11 mouse cellular contexts compared by ENCODE assay signal in genomic region chr1:34288721-34289471, GRCm38 (mm10).
A peak's percentile ranks its signal among the peaks of the same experiment; 100 is the strongest.
DNase-seq lines count a peak whose midpoint lies in the region; ATAC-seq and TF ChIP-seq lines count a peak whose summit lies in the region.
"Had no signal": no experiment of that assay in that cellular context is flagged by ENCODE, and none has a peak within 500 bp of the region (broad histone marks: within the 10 kb centered on the region; RNA-seq: fewer than 3 reads in every experiment).

No protein-coding gene starts in this region.

- no peaks in the 10 kb centered on the region for H3K9me3 ChIP-seq in heart, embryonic 14.5 days (ENCODE audit: control insufficient read depth, low read length)
- no peaks in the 10 kb centered on the region for H3K9me3 ChIP-seq in lung, embryonic 15.5 days
- H3K9me3 ChIP-seq in stomach, embryonic 14.5 days (ENCODE audit: control insufficient read depth, low read depth, low read length), result no peaks in the 10 kb centered on the region
- no peaks in the 10 kb centered on the region for H3K9me3 ChIP-seq in forebrain, embryonic 11.5 days (ENCODE audit: control insufficient read depth, low read length)
- H3K9me3 ChIP-seq: liver, embryonic 15.5 days had no signal

- peak overlapping the region; percentile 53 to 62 for H3K27ac ChIP-seq in heart, embryonic 14.5 days (replicated peaks in 1 of 2; ENCODE audit: control insufficient read depth in 1 of 2, insufficient read depth in 1 of 2, low read depth in 2 of 2, low read length in 2 of 2)
- H3K27ac ChIP-seq in lung, embryonic 15.5 days, result 0 out of 2 replicates have a peak overlapping the region, but pooled peaks have one; percentile 20
- peak overlapping the region; percentile 39; the same call in 1 of the 2 replicates for H3K27ac ChIP-seq in stomach, embryonic 14.5 days (ENCODE audit: low read length)
- H3K27ac ChIP-seq in forebrain, embryonic 11.5 days (ENCODE audit: low read depth, low read length), result no peak overlapping the region
- H3K27ac ChIP-seq: liver, embryonic 15.5 days had no signal

- H3K9ac ChIP-seq in heart, embryonic 14.5 days (ENCODE audit: low read length), result peak overlapping the region; percentile 21; the same call in 1 of the 2 replicates
- no peak overlapping the region for H3K9ac ChIP-seq in lung, embryonic 15.5 days
- H3K9ac ChIP-seq in stomach, embryonic 14.5 days (replicated peaks; ENCODE audit: low read depth, low read length), result no peak overlapping the region
- no peak overlapping the region for H3K9ac ChIP-seq in forebrain, embryonic 11.5 days (ENCODE audit: low read length)
- H3K9ac ChIP-seq: liver, embryonic 15.5 days had no signal

- peaks cover 13 to 17% of the 10 kb centered on the region in 2 experiments for H3K4me1 ChIP-seq in heart, embryonic 14.5 days (ENCODE audit: control insufficient read depth in 2 of 2, insufficient read depth in 2 of 2, low read length in 2 of 2)
- peaks cover 14% of the 10 kb centered on the region for H3K4me1 ChIP-seq in lung, embryonic 15.5 days
- no peaks in the 10 kb centered on the region for H3K4me1 ChIP-seq in lung, adult 2 months (ENCODE audit: control insufficient read depth, insufficient read depth, low read length)
- no peaks in the 10 kb centered on the region for H3K4me1 ChIP-seq in stomach, embryonic 14.5 days (ENCODE audit: control insufficient read depth, insufficient read depth, low read length)
- H3K4me1 ChIP-seq in forebrain, embryonic 11.5 days (replicated peaks; ENCODE audit: control insufficient read depth, insufficient read depth, low read length), result no peaks in the 10 kb centered on the region

- peaks cover 91% of the 10 kb centered on the region for H3K36me3 ChIP-seq in heart, embryonic 14.5 days (ENCODE audit: control insufficient read depth, insufficient read depth, low read length)
- peaks cover 8% of the 10 kb centered on the region; the same call in 1 of the 2 replicates for H3K36me3 ChIP-seq in lung, embryonic 15.5 days
- H3K36me3 ChIP-seq in stomach, embryonic 14.5 days (ENCODE audit: control insufficient read depth, insufficient read depth, low read length), result peaks cover 14% of the 10 kb centered on the region
- no peaks in the 10 kb centered on the region; the same call in 1 of the 2 replicates for H3K36me3 ChIP-seq in forebrain, embryonic 11.5 days (ENCODE audit: control insufficient read depth, insufficient read depth, low read length)

- ATAC-seq in heart, embryonic 14.5 days (ENCODE audit: insufficient number of reproducible peaks, insufficient read depth, low FRiP score, low read depth), result peak; percentile 37; the same call in 1 of the 2 replicates
- peak; percentile 43; the same call in 1 of the 2 replicates for ATAC-seq in lung, embryonic 15.5 days (ENCODE audit: borderline replicate concordance, extremely low read depth, low FRiP score, low TSS enrichment)
- peak; percentile 21; the same call in 1 of the 2 replicates for ATAC-seq in granulocyte monocyte progenitor cell, adult 5-6 weeks (replicated peaks; ENCODE audit: poor library complexity, severe bottlenecking)
- ATAC-seq in stomach, embryonic 14.5 days (ENCODE audit: insufficient number of reproducible peaks, insufficient read depth, low FRiP score, low read depth), result no peak
- no peak for ATAC-seq in forebrain, embryonic 11.5 days (replicated peaks; ENCODE audit: low FRiP score)

- H3K4me3 ChIP-seq in heart, embryonic 14.5 days (ENCODE audit: control insufficient read depth in 1 of 2, insufficient read depth in 1 of 2, low read depth in 1 of 2, low read length in 2 of 2), result no peak overlapping the region
- no peak overlapping the region for H3K4me3 ChIP-seq in lung, embryonic 15.5 days
- no peak overlapping the region for H3K4me3 ChIP-seq in lung, adult 2 months (replicated peaks; ENCODE audit: extremely low read depth, low read depth, low read length)
- H3K4me3 ChIP-seq in stomach, embryonic 14.5 days (ENCODE audit: low read depth, low read length), result no peak overlapping the region
- no peak overlapping the region for H3K4me3 ChIP-seq in forebrain, embryonic 11.5 days (ENCODE audit: low read depth, low read length)
- H3K4me3 ChIP-seq: liver, embryonic 15.5 days had no signal

- WGBS in heart, embryonic 14.5 days, result 69% methylated on average over 13 of the region's 13 CpGs
- 53% methylated on average over 13 of the region's 13 CpGs for WGBS in lung, embryonic 15.5 days
- WGBS in lung, adult 2 months, result 68% methylated on average over 13 of the region's 13 CpGs
- 73% methylated on average over 13 of the region's 13 CpGs for WGBS in stomach, embryonic 14.5 days
- 88% methylated on average over 13 of the region's 13 CpGs for WGBS in forebrain, embryonic 11.5 days

- TF ChIP-seq CTCF in lung, adult 2 months (IDR thresholded peaks at IDR 0.05; ENCODE audit: insufficient read depth, low read length), result no peak

- no peak for DNase-seq in heart, postnatal 4 days
- DNase-seq in lung, adult 2 months, result no peak
- no peak for DNase-seq in forebrain, embryonic 11.5 days (ENCODE audit: low spot score)
- no peak for DNase-seq in thymus, postnatal 10 days (ENCODE audit: low spot score in 2 of 2)
- DNase-seq: midbrain, embryonic 14.5 days; spleen, adult 18-20 months had no signal

- H3K27me3 ChIP-seq in heart, embryonic 14.5 days (ENCODE audit: control insufficient read depth, insufficient read depth, low read length), result no peaks in the 10 kb centered on the region
- H3K27me3 ChIP-seq in lung, embryonic 15.5 days, result no peaks in the 10 kb centered on the region
- no peaks in the 10 kb centered on the region for H3K27me3 ChIP-seq in stomach, embryonic 14.5 days (ENCODE audit: control insufficient read depth, insufficient read depth, low read length)
- no peaks in the 10 kb centered on the region for H3K27me3 ChIP-seq in forebrain, embryonic 11.5 days (ENCODE audit: control insufficient read depth, insufficient read depth, low read length)
- H3K27me3 ChIP-seq: liver, embryonic 15.5 days had no signal

- TF ChIP-seq POLR2A in lung, adult 2 months (IDR thresholded peaks at IDR 0.05; ENCODE audit: borderline replicate concordance, extremely low read depth, low read depth, low read length), result no peak

- no peak overlapping the region for H3K4me2 ChIP-seq in heart, embryonic 14.5 days (ENCODE audit: low read length)
- H3K4me2 ChIP-seq in lung, embryonic 15.5 days, result no peak overlapping the region
- H3K4me2 ChIP-seq in stomach, embryonic 14.5 days (replicated peaks; ENCODE audit: low read depth, low read length), result no peak overlapping the region
- H3K4me2 ChIP-seq in forebrain, embryonic 11.5 days (ENCODE audit: low read depth, low read length, severe bottlenecking), result no peak overlapping the region
- H3K4me2 ChIP-seq: liver, embryonic 15.5 days had no signal

Comparison
In these comparisons a context has a peak if more than half of its experiments do, and no peak if none do; other contexts are left out.
1. ATAC-seq: peak in heart, embryonic 14.5 days (single experiment), lung, embryonic 15.5 days (single experiment) and granulocyte monocyte progenitor cell, adult 5-6 weeks (single experiment); none in stomach, embryonic 14.5 days (single experiment) and forebrain, embryonic 11.5 days (single experiment).